Mouse (Mus musculus): Measurements from ENCODE around the gene Mllt3. TPM values are rescaled to one million over a fixed set of nuclear protein-coding genes. Genes with fewer than 3 reads are reported as not detected.

Gene Mllt3
- polyA plus RNA-seq, 1 experiment from 2014 or later, result 54.3 TPM

GRCm38 (mm10) chr4:87799418-87799817 is 233.7 kb downstream of the Mllt3 start:
- Histone ChIP-seq H3K27ac (ENCODE audit: poor library complexity, severe bottlenecking) (no peak overlapping the region), H3K4me2 (no peak overlapping the region), H3K4me3 (no peak overlapping the region), H3K27me3 (replicated peaks) (no peaks in the 10 kb centered on the region), H3K36me3 (no peaks in the 10 kb centered on the region), H3K9me3 (replicated peaks) (no peaks in the 10 kb centered on the region), H3K9ac (no peak overlapping the region), H3K4me1 (replicated peaks) (peaks cover 19% of the 10 kb centered on the region)
- ATAC-seq (ENCODE audit: insufficient number of reproducible peaks, low FRiP score), result no peak
- 81% methylated on average over 2 of the region's 2 CpGs for WGBS

- H3K4me3 ChIP-seq, result no peak overlapping the region
- no peak overlapping the region for H3K4me2 ChIP-seq
- H3K27me3 ChIP-seq (replicated peaks), result no peaks in the 10 kb centered on the region
- ATAC-seq (ENCODE audit: insufficient number of reproducible peaks, low FRiP score), result no peak
- H3K9me3 ChIP-seq (replicated peaks), result no peaks in the 10 kb centered on the region
- peaks cover 14% of the 10 kb centered on the region for H3K4me1 ChIP-seq (replicated peaks)
- H3K27ac ChIP-seq (ENCODE audit: poor library complexity, severe bottlenecking), result no peak overlapping the region
- peaks cover 19% of the 10 kb centered on the region for H3K36me3 ChIP-seq
- H3K9ac ChIP-seq, result no peak overlapping the region
- 82% methylated on average over 4 of the region's 4 CpGs for WGBS
Measured at GRCm38 (mm10) chr4:87795261-87795660, 237.9 kb downstream of the Mllt3 start.

- no peak for ATAC-seq (ENCODE audit: insufficient number of reproducible peaks, low FRiP score)
- H3K4me3 ChIP-seq, result no peak overlapping the region
- H3K9ac ChIP-seq, result no peak overlapping the region
- H3K27ac ChIP-seq (ENCODE audit: poor library complexity, severe bottlenecking), result no peak overlapping the region
- H3K9me3 ChIP-seq (replicated peaks), result no peaks in the 10 kb centered on the region
- WGBS, result 85% methylated on average over 3 of the region's 3 CpGs
- H3K4me2 ChIP-seq, result no peak overlapping the region
- H3K27me3 ChIP-seq (replicated peaks), result no peaks in the 10 kb centered on the region
- H3K36me3 ChIP-seq, result peaks cover 21% of the 10 kb centered on the region
- peaks cover 13% of the 10 kb centered on the region for H3K4me1 ChIP-seq (replicated peaks)
Measured at GRCm38 (mm10) chr4:87794216-87794615, 238.9 kb downstream of the Mllt3 start.

GRCm38 (mm10) chr4:87792511-87792910 is 240.7 kb downstream of the Mllt3 start:
- H3K4me3 ChIP-seq, result no peak overlapping the region
- H3K9me3 ChIP-seq (replicated peaks), result no peaks in the 10 kb centered on the region
- ATAC-seq (ENCODE audit: insufficient number of reproducible peaks, low FRiP score), result no peak
- H3K4me1 ChIP-seq (replicated peaks), result peaks cover 13% of the 10 kb centered on the region
- no peaks in the 10 kb centered on the region for H3K27me3 ChIP-seq (replicated peaks)
- WGBS, result 83% methylated on average over 5 of the region's 5 CpGs
- no peak overlapping the region for H3K4me2 ChIP-seq
- H3K27ac ChIP-seq (ENCODE audit: poor library complexity, severe bottlenecking), result no peak overlapping the region
- H3K9ac ChIP-seq, result no peak overlapping the region
- H3K36me3 ChIP-seq, result peaks cover 33% of the 10 kb centered on the region

GRCm38 (mm10) chr4:87789446-87789845 is 243.7 kb downstream of the Mllt3 start:
- ATAC-seq (ENCODE audit: insufficient number of reproducible peaks, low FRiP score), result no peak
- no peak overlapping the region for H3K4me2 ChIP-seq
- no peaks in the 10 kb centered on the region for H3K27me3 ChIP-seq (replicated peaks)
- WGBS, result 81% methylated on average over 7 of the region's 7 CpGs
- H3K4me3 ChIP-seq, result no peak overlapping the region
- no peak overlapping the region for H3K9ac ChIP-seq
- H3K36me3 ChIP-seq, result peaks cover 33% of the 10 kb centered on the region
- peaks cover 8% of the 10 kb centered on the region; the same call in 1 of the 2 replicates for H3K4me1 ChIP-seq (replicated peaks)
- H3K27ac ChIP-seq (ENCODE audit: poor library complexity, severe bottlenecking), result no peak overlapping the region
- H3K9me3 ChIP-seq (replicated peaks), result no peaks in the 10 kb centered on the region

GRCm38 (mm10) chr4:87788691-87789090 is 244.5 kb downstream of the Mllt3 start:
- H3K27ac ChIP-seq (ENCODE audit: poor library complexity, severe bottlenecking), result no peak overlapping the region
- no peak overlapping the region for H3K4me2 ChIP-seq
- H3K36me3 ChIP-seq, result peaks cover 33% of the 10 kb centered on the region
- 71% methylated on average over 8 of the region's 8 CpGs for WGBS
- no peak for ATAC-seq (ENCODE audit: insufficient number of reproducible peaks, low FRiP score)
- H3K4me1 ChIP-seq (replicated peaks), result peaks cover 10% of the 10 kb centered on the region
- no peaks in the 10 kb centered on the region for H3K9me3 ChIP-seq (replicated peaks)
- no peak overlapping the region for H3K4me3 ChIP-seq
- no peak overlapping the region for H3K9ac ChIP-seq
- H3K27me3 ChIP-seq (replicated peaks), result no peaks in the 10 kb centered on the region

GRCm38 (mm10) chr4:87785132-87786074 is 247.8 kb downstream of the Mllt3 start:
- Histone ChIP-seq H3K4me3 (no peak overlapping the region), H3K4me1 (replicated peaks) (peaks cover 16% of the 10 kb centered on the region), H3K27ac (ENCODE audit: poor library complexity, severe bottlenecking) (no peak overlapping the region), H3K36me3 (peaks cover 28% of the 10 kb centered on the region), H3K27me3 (replicated peaks) (no peaks in the 10 kb centered on the region), H3K4me2 (no peak overlapping the region), H3K9me3 (replicated peaks) (no peaks in the 10 kb centered on the region), H3K9ac (no peak overlapping the region)
- WGBS, result 34% methylated on average over 12 of the region's 12 CpGs
- ATAC-seq (ENCODE audit: insufficient number of reproducible peaks, low FRiP score), result no peak; the same call in 1 of the 2 replicates

GRCm38 (mm10) chr4:87783809-87784208 is 249.4 kb downstream of the Mllt3 start:
- Histone ChIP-seq H3K4me3 (no peak overlapping the region), H3K36me3 (peaks cover 20% of the 10 kb centered on the region), H3K9me3 (replicated peaks) (no peaks in the 10 kb centered on the region), H3K9ac (no peak overlapping the region), H3K4me2 (no peak overlapping the region), H3K4me1 (replicated peaks) (peaks cover 16% of the 10 kb centered on the region), H3K27me3 (replicated peaks) (no peaks in the 10 kb centered on the region), H3K27ac (ENCODE audit: poor library complexity, severe bottlenecking) (peak overlapping the region; percentile 53; the same call in 1 of the 2 replicates)
- ATAC-seq (ENCODE audit: insufficient number of reproducible peaks, low FRiP score), result no peak
- 29% methylated on average over 2 of the region's 2 CpGs for WGBS

- 80% methylated on average over 5 of the region's 5 CpGs for WGBS
- Histone ChIP-seq H3K36me3 (peaks cover 21% of the 10 kb centered on the region), H3K4me2 (no peak overlapping the region), H3K27me3 (replicated peaks) (no peaks in the 10 kb centered on the region), H3K4me3 (no peak overlapping the region), H3K4me1 (replicated peaks) (peaks cover 16% of the 10 kb centered on the region), H3K27ac (ENCODE audit: poor library complexity, severe bottlenecking) (no peak overlapping the region), H3K9ac (no peak overlapping the region), H3K9me3 (replicated peaks) (no peaks in the 10 kb centered on the region)
- ATAC-seq (ENCODE audit: insufficient number of reproducible peaks, low FRiP score), result no peak
Measured at GRCm38 (mm10) chr4:87781971-87782370, 251.2 kb downstream of the Mllt3 start.

GRCm38 (mm10) chr4:87775721-87776120 is 257.4 kb downstream of the Mllt3 start:
- Histone ChIP-seq H3K4me2 (no peak overlapping the region), H3K9ac (no peak overlapping the region), H3K27ac (ENCODE audit: poor library complexity, severe bottlenecking) (no peak overlapping the region), H3K9me3 (replicated peaks) (no peaks in the 10 kb centered on the region), H3K36me3 (peaks cover 24% of the 10 kb centered on the region), H3K4me3 (no peak overlapping the region), H3K4me1 (replicated peaks) (no peaks in the 10 kb centered on the region), H3K27me3 (replicated peaks) (no peaks in the 10 kb centered on the region)
- no peak for ATAC-seq (ENCODE audit: insufficient number of reproducible peaks, low FRiP score)
- 93% methylated on average over 2 of the region's 2 CpGs for WGBS

- 95% methylated on average over 4 of the region's 4 CpGs for WGBS
- Histone ChIP-seq H3K27me3 (replicated peaks) (no peaks in the 10 kb centered on the region), H3K9me3 (replicated peaks) (no peaks in the 10 kb centered on the region), H3K9ac (no peak overlapping the region), H3K27ac (ENCODE audit: poor library complexity, severe bottlenecking) (no peak overlapping the region), H3K36me3 (peaks cover 24% of the 10 kb centered on the region), H3K4me2 (no peak overlapping the region), H3K4me1 (replicated peaks) (no peaks in the 10 kb centered on the region), H3K4me3 (no peak overlapping the region)
- ATAC-seq (ENCODE audit: insufficient number of reproducible peaks, low FRiP score), result no peak
Measured at GRCm38 (mm10) chr4:87774515-87774914, 258.6 kb downstream of the Mllt3 start.
